Comparison of ENCODE assay signal across 13 mouse cellular contexts in genomic region chr6:49156170-49156825, GRCm38 (mm10). TPM values are rescaled to one million over a fixed set of nuclear protein-coding genes. Genes with fewer than 3 reads are reported as not detected.
"Had no signal": no experiment of that assay in that cellular context is flagged by ENCODE, and none has a peak within 500 bp of the region (broad histone marks: within the 10 kb centered on the region; RNA-seq: fewer than 3 reads in every experiment).

No protein-coding gene starts in this region.

- H3K4me2 ChIP-seq: limb, embryonic 15.5 days; liver, embryonic 12.5 days; lung, embryonic 15.5 days; midbrain, embryonic 11.5 days; midbrain, embryonic 15.5 days; neural tube, embryonic 12.5 days had no signal

- H3K9ac ChIP-seq: limb, embryonic 15.5 days; liver, embryonic 12.5 days; lung, embryonic 15.5 days; midbrain, embryonic 15.5 days; neural tube, embryonic 12.5 days had no signal

- DNase-seq: kidney, adult 9 months; kidney, postnatal 36 days; thymus, postnatal 4 days had no signal

- H3K9me3 ChIP-seq: limb, embryonic 15.5 days; liver, embryonic 12.5 days; lung, embryonic 15.5 days; midbrain, embryonic 15.5 days; neural tube, embryonic 12.5 days had no signal

- H3K27me3 ChIP-seq: limb, embryonic 15.5 days; liver, embryonic 12.5 days; lung, embryonic 15.5 days; midbrain, embryonic 15.5 days; neural tube, embryonic 12.5 days had no signal

- ATAC-seq: liver, embryonic 12.5 days; midbrain, embryonic 15.5 days had no signal

- H3K36me3 ChIP-seq: limb, embryonic 15.5 days; lung, embryonic 15.5 days; midbrain, embryonic 15.5 days; neural tube, embryonic 12.5 days had no signal

- H3K27ac ChIP-seq: kidney, postnatal 0 days; limb, embryonic 15.5 days; liver, embryonic 12.5 days; lung, embryonic 15.5 days; midbrain, embryonic 15.5 days; neural tube, embryonic 12.5 days; stomach, postnatal 0 days had no signal

- H3K4me3 ChIP-seq: limb, embryonic 15.5 days; liver, embryonic 12.5 days; lung, embryonic 15.5 days; midbrain, embryonic 15.5 days; neural tube, embryonic 12.5 days had no signal

RNA-seq across cellular contexts. Expression of gene Igf2bp3, which starts 58.5 kb away (rescaled TPM):
- total RNA-seq: layer of hippocampus, adult 18-20 months; left cerebral cortex, adult 18-20 months had no signal
